Mouse (Mus musculus) ES-Bruce4 (cell line): ENCODE results near the gene Spats2l. TPM values are rescaled to one million over a fixed set of nuclear protein-coding genes. Genes with fewer than 3 reads are reported as not detected.

Experiments used
- H3K27ac ChIP-seq: 2 replicates; pipeline ENCODE4 v1.5.1; 2012; ENCODE audit warnings: low read length, inconsistent platforms; ENCODE audit not compliant: insufficient read depth
- H3K27me3 ChIP-seq: 2 replicates; pipeline ENCODE4 v1.6.1; 2012; ENCODE audit warnings: mild to moderate bottlenecking, low read length, inconsistent platforms; ENCODE audit not compliant: control insufficient read depth, poor library complexity, insufficient read depth, severe bottlenecking
- H3K36me3 ChIP-seq: 2 replicates; pipeline ENCODE4 v1.6.1; 2012; ENCODE audit warnings: inconsistent platforms, mild to moderate bottlenecking, low read length, moderate library complexity; ENCODE audit not compliant: control insufficient read depth, poor library complexity, insufficient read depth, severe bottlenecking
- H3K4me1 ChIP-seq: one replicate; pipeline ENCODE4 v1.8.1; 2011; ENCODE audit warnings: low read length; ENCODE audit not compliant: control insufficient read depth, insufficient read depth
- H3K4me3 ChIP-seq: 2 replicates; pipeline ENCODE4 v1.5.1; 2011; ENCODE audit warnings: low read depth, mild to moderate bottlenecking, low read length
- H3K9ac ChIP-seq: 2 replicates; pipeline ENCODE4 v1.6.1; 2012; ENCODE audit warnings: low read depth, mild to moderate bottlenecking, inconsistent platforms; ENCODE audit not compliant: poor library complexity, severe bottlenecking
- H3K9me3 ChIP-seq: replicated peaks from 2 replicates; pipeline ENCODE4 v1.6.1; 2012; ENCODE audit warnings: mild to moderate bottlenecking, low read length, inconsistent platforms; ENCODE audit not compliant: control insufficient read depth, poor library complexity, insufficient read depth, severe bottlenecking
- CTCF ChIP-seq: IDR thresholded peaks from one replicate; pipeline ENCODE4 v1.8.1; 2011; ENCODE audit warnings: low read depth, low read length
- EP300 ChIP-seq: IDR thresholded peaks from 2 replicates; pipeline ENCODE4 v1.6.1; 2011; ENCODE audit warnings: low read depth, low read length; ENCODE audit not compliant: insufficient read depth
- POLR2A ChIP-seq: IDR thresholded peaks from one replicate; pipeline ENCODE4 v1.8.1; 2011; ENCODE audit warnings: low read length; ENCODE audit not compliant: insufficient read depth
- polyA plus RNA-seq: library from polyadenylated mRNA; stranded (reverse); fragments of >200 nt; gene quantifications from 2 replicates; pipeline ENCODE4 v1.2.4, GENCODE M21; 2011; ENCODE audit warnings: low read depth; ENCODE audit not compliant: missing spikeins, insufficient read depth, insufficient read length

Gene Spats2l
- polyA plus RNA-seq, 1 experiment, result 14.1 TPM

GRCm38 (mm10) chr1:57789831-57790230 lies 15.9 kb downstream of the Spats2l start:
- TF ChIP-seq POLR2A, result no peak
- TF ChIP-seq EP300, result no peak
- no peak for TF ChIP-seq CTCF

GRCm38 (mm10) chr1:57792212-57792611 lies 18.2 kb downstream of the Spats2l start:
- Histone ChIP-seq H3K4me3 (no peak overlapping the region), H3K27ac (no peak overlapping the region), H3K9ac (no peak overlapping the region), H3K4me1 (no peaks in the 10 kb centered on the region), H3K36me3 (no peaks in the 10 kb centered on the region), H3K27me3 (no peaks in the 10 kb centered on the region), H3K9me3 (no peaks in the 10 kb centered on the region)
- no peak for TF ChIP-seq POLR2A
- TF ChIP-seq EP300, result no peak
- TF ChIP-seq CTCF, result no peak

More at GRCm38 (mm10) chr1:57789831-57790230, 15.9 kb downstream of the Spats2l start:
- Histone ChIP-seq H3K9me3 (no peaks in the 10 kb centered on the region), H3K36me3 (no peaks in the 10 kb centered on the region), H3K4me1 (no peaks in the 10 kb centered on the region), H3K4me3 (no peak overlapping the region), H3K9ac (no peak overlapping the region), H3K27me3 (no peaks in the 10 kb centered on the region), H3K27ac (no peak overlapping the region)

GRCm38 (mm10) chr1:57795838-57796237 lies 21.9 kb downstream of the Spats2l start:
- Histone ChIP-seq H3K4me3 (no peak overlapping the region), H3K36me3 (no peaks in the 10 kb centered on the region), H3K27ac (no peak overlapping the region), H3K9ac (no peak overlapping the region), H3K4me1 (no peaks in the 10 kb centered on the region), H3K27me3 (no peaks in the 10 kb centered on the region), H3K9me3 (no peaks in the 10 kb centered on the region)
- no peak for TF ChIP-seq EP300
- TF ChIP-seq CTCF, result no peak
- TF ChIP-seq POLR2A, result no peak

- no peak overlapping the region for H3K9ac ChIP-seq
- no peak overlapping the region for H3K4me3 ChIP-seq
- H3K27me3 ChIP-seq, result no peaks in the 10 kb centered on the region
- TF ChIP-seq EP300 (no peak), POLR2A (no peak), CTCF (no peak)
- no peaks in the 10 kb centered on the region for H3K36me3 ChIP-seq
- H3K9me3 ChIP-seq, result no peaks in the 10 kb centered on the region
- H3K27ac ChIP-seq, result no peak overlapping the region
- H3K4me1 ChIP-seq, result no peaks in the 10 kb centered on the region
Measured at GRCm38 (mm10) chr1:57799398-57799797, 25.4 kb downstream of the Spats2l start.

- TF ChIP-seq CTCF (no peak), POLR2A (no peak), EP300 (no peak)
- no peak overlapping the region for H3K27ac ChIP-seq
- no peak overlapping the region for H3K9ac ChIP-seq
- H3K9me3 ChIP-seq, result no peaks in the 10 kb centered on the region
- H3K4me1 ChIP-seq, result no peaks in the 10 kb centered on the region
- H3K4me3 ChIP-seq, result no peak overlapping the region
- no peaks in the 10 kb centered on the region for H3K36me3 ChIP-seq
- no peaks in the 10 kb centered on the region for H3K27me3 ChIP-seq
Measured at GRCm38 (mm10) chr1:57800846-57801245, 26.9 kb downstream of the Spats2l start.

GRCm38 (mm10) chr1:57806126-57806525 lies 32.2 kb downstream of the Spats2l start:
- H3K27ac ChIP-seq, result no peak overlapping the region
- TF ChIP-seq EP300 (no peak), POLR2A (no peak), CTCF (no peak)
- no peak overlapping the region for H3K4me3 ChIP-seq
- H3K36me3 ChIP-seq, result no peaks in the 10 kb centered on the region
- H3K4me1 ChIP-seq, result no peaks in the 10 kb centered on the region
- no peaks in the 10 kb centered on the region for H3K27me3 ChIP-seq
- no peak overlapping the region for H3K9ac ChIP-seq
- H3K9me3 ChIP-seq, result no peaks in the 10 kb centered on the region
